Mouse (Mus musculus) limb, embryonic 10.5 days (tissue): ENCODE measurements around the gene Scn1b. TPM values are rescaled to one million over a fixed set of nuclear protein-coding genes. Genes with fewer than 3 reads are reported as not detected.

Experiments used
- DNase-seq: peaks from one replicate; pipeline ENCODE4 v3.0.0-alpha.2; 2017; ENCODE audit warnings: low spot score
- H3K27ac ChIP-seq: fragments of 300-500 bp; sonication (generic); 2 replicates; pipeline ENCODE4 v1.5.1; 2016; ENCODE audit warnings: mild to moderate bottlenecking
- H3K27me3 ChIP-seq: fragments of 300-500 bp; sonication (generic); 2 replicates; pipeline ENCODE4 v1.6.1; 2016; ENCODE audit warnings: low read depth, mild to moderate bottlenecking; ENCODE audit not compliant: poor library complexity, severe bottlenecking
- H3K36me3 ChIP-seq: fragments of 300-500 bp; sonication (generic); 2 replicates; pipeline ENCODE4 v1.6.1; 2016; ENCODE audit warnings: mild to moderate bottlenecking, moderate library complexity
- H3K4me1 ChIP-seq: fragments of 300-500 bp; sonication (generic); 2 replicates; pipeline ENCODE4 v1.6.1; 2016
- H3K4me3 ChIP-seq: fragments of 300-500 bp; sonication (generic); 2 replicates; pipeline ENCODE4 v1.5.1; 2016; ENCODE audit warnings: mild to moderate bottlenecking, moderate library complexity
- H3K9me3 ChIP-seq: fragments of 300-500 bp; sonication (generic); replicated peaks from 2 replicates; pipeline ENCODE4 v1.6.1; 2016; ENCODE audit warnings: mild to moderate bottlenecking
- WGBS: fragments of 180-500 bp; shearing (Covaris S2); methylation state at CpG from one replicate; pipeline ENCODE4 v1.1.7; 2016; 5-methylcytosine and 5-hydroxymethylcytosine counted together
- polyA plus RNA-seq: library from polyadenylated mRNA; unstranded; fragments of >200 nt; fragmentation: Nextera tagmentation; extraction: Ambion mirVana; gene quantifications from 2 replicates; pipeline ENCODE4 v1.2.1, GENCODE M21; 2016

The Scn1b gene
- polyA plus RNA-seq, 1 experiment from 2014 or later: 0.81 TPM

GRCm38 (mm10) chr7:31087262-31087661 is 39.5 kb downstream of the Scn1b start:
- WGBS: 56% methylated on average over 2 of the region's 2 CpGs
- Histone ChIP-seq H3K4me3 (no peak overlapping the region), H3K4me1 (peaks cover 20% of the 10 kb centered on the region; the same call in 1 of the 2 replicates), H3K36me3 (no peaks in the 10 kb centered on the region), H3K27ac (no peak overlapping the region), H3K9me3 (no peaks in the 10 kb centered on the region), H3K27me3 (no peaks in the 10 kb centered on the region)
- DNase-seq: no peak

GRCm38 (mm10) chr7:31086175-31086755 is 40.5 kb downstream of the Scn1b start:
- Histone ChIP-seq H3K27ac (peak overlapping the region; percentile 42; the same call in 1 of the 2 replicates), H3K9me3 (no peaks in the 10 kb centered on the region), H3K36me3 (no peaks in the 10 kb centered on the region), H3K4me3 (no peak overlapping the region), H3K4me1 (peaks cover 20% of the 10 kb centered on the region; the same call in 1 of the 2 replicates), H3K27me3 (no peaks in the 10 kb centered on the region)
- DNase-seq: no peak
- 91% methylated on average over 9 of the region's 9 CpGs for WGBS

- Histone ChIP-seq H3K4me3 (no peak overlapping the region), H3K27ac (peak overlapping the region; percentile 42; the same call in 1 of the 2 replicates), H3K9me3 (no peaks in the 10 kb centered on the region), H3K27me3 (no peaks in the 10 kb centered on the region), H3K36me3 (no peaks in the 10 kb centered on the region), H3K4me1 (peaks cover 20% of the 10 kb centered on the region; the same call in 1 of the 2 replicates)
- DNase-seq: no peak
- WGBS: 65% methylated on average over 3 of the region's 3 CpGs
Observed at GRCm38 (mm10) chr7:31085171-31085570, 41.6 kb downstream of the Scn1b start.

GRCm38 (mm10) chr7:31084140-31084539 is 42.7 kb downstream of the Scn1b start:
- H3K27me3 ChIP-seq: no peaks in the 10 kb centered on the region
- H3K36me3 ChIP-seq: no peaks in the 10 kb centered on the region
- H3K4me3 ChIP-seq: no peak overlapping the region
- 64% methylated on average over 9 of the region's 9 CpGs for WGBS
- no peaks in the 10 kb centered on the region for H3K9me3 ChIP-seq
- H3K4me1 ChIP-seq: peaks cover 20% of the 10 kb centered on the region; the same call in 1 of the 2 replicates
- peak overlapping the region; percentile 10; the same call in 1 of the 2 replicates for H3K27ac ChIP-seq
- DNase-seq: no peak

- Histone ChIP-seq H3K4me3 (no peak overlapping the region), H3K36me3 (no peaks in the 10 kb centered on the region), H3K4me1 (peaks cover 22% of the 10 kb centered on the region; the same call in 1 of the 2 replicates), H3K9me3 (no peaks in the 10 kb centered on the region), H3K27ac (peak overlapping the region; percentile 38; the same call in 1 of the 2 replicates), H3K27me3 (no peaks in the 10 kb centered on the region)
- no peak for DNase-seq
- WGBS: 65% methylated on average over 14 of the region's 14 CpGs
Observed at GRCm38 (mm10) chr7:31082831-31083588, 43.8 kb downstream of the Scn1b start.

- Histone ChIP-seq H3K9me3 (no peaks in the 10 kb centered on the region), H3K27ac (no peak overlapping the region), H3K4me1 (peaks cover 32% of the 10 kb centered on the region), H3K4me3 (no peak overlapping the region), H3K27me3 (no peaks in the 10 kb centered on the region), H3K36me3 (no peaks in the 10 kb centered on the region)
- DNase-seq: no peak
Observed at GRCm38 (mm10) chr7:31082106-31082505, 44.7 kb downstream of the Scn1b start.

- Histone ChIP-seq H3K36me3 (no peaks in the 10 kb centered on the region), H3K4me3 (no peak overlapping the region), H3K27me3 (no peaks in the 10 kb centered on the region), H3K27ac (no peak overlapping the region), H3K9me3 (no peaks in the 10 kb centered on the region), H3K4me1 (peaks cover 42% of the 10 kb centered on the region)
- DNase-seq: no peak
- 50% methylated on average over 1 of the region's 1 CpGs for WGBS
Observed at GRCm38 (mm10) chr7:31081106-31081505, 45.7 kb downstream of the Scn1b start.

- DNase-seq: no peak
- WGBS: 72% methylated on average over 3 of the region's 3 CpGs
- Histone ChIP-seq H3K36me3 (no peaks in the 10 kb centered on the region), H3K9me3 (no peaks in the 10 kb centered on the region), H3K4me3 (no peak overlapping the region), H3K4me1 (peaks cover 45% of the 10 kb centered on the region), H3K27ac (no peak overlapping the region), H3K27me3 (no peaks in the 10 kb centered on the region)
Observed at GRCm38 (mm10) chr7:31080611-31081010, 46.2 kb downstream of the Scn1b start.

- peaks cover 39% of the 10 kb centered on the region for H3K4me1 ChIP-seq
- H3K4me3 ChIP-seq: no peak overlapping the region
- DNase-seq: no peak
- no peaks in the 10 kb centered on the region for H3K9me3 ChIP-seq
- no peaks in the 10 kb centered on the region for H3K27me3 ChIP-seq
- H3K36me3 ChIP-seq: no peaks in the 10 kb centered on the region
- H3K27ac ChIP-seq: no peak overlapping the region
- WGBS: 90% methylated on average over 8 of the region's 8 CpGs
Observed at GRCm38 (mm10) chr7:31079670-31080069, 47.1 kb downstream of the Scn1b start.

- no peak for DNase-seq
- Histone ChIP-seq H3K27ac (peak overlapping the region; percentile 70), H3K4me3 (no peak overlapping the region), H3K27me3 (no peaks in the 10 kb centered on the region), H3K36me3 (no peaks in the 10 kb centered on the region), H3K4me1 (peaks cover 35% of the 10 kb centered on the region), H3K9me3 (no peaks in the 10 kb centered on the region)
- 44% methylated on average over 5 of the region's 5 CpGs for WGBS
Observed at GRCm38 (mm10) chr7:31077885-31078445, 48.8 kb downstream of the Scn1b start.

GRCm38 (mm10) chr7:31077470-31077869 is 49.3 kb downstream of the Scn1b start:
- no peaks in the 10 kb centered on the region for H3K27me3 ChIP-seq
- no peak overlapping the region for H3K4me3 ChIP-seq
- WGBS: 71% methylated on average over 6 of the region's 6 CpGs
- no peaks in the 10 kb centered on the region for H3K36me3 ChIP-seq
- H3K4me1 ChIP-seq: peaks cover 33% of the 10 kb centered on the region
- peak overlapping the region; percentile 70 for H3K27ac ChIP-seq
- H3K9me3 ChIP-seq: no peaks in the 10 kb centered on the region
- DNase-seq: no peak

- no peak for DNase-seq
- no peak within 1 kb of the TSS for H3K4me3 ChIP-seq
- WGBS: 48% methylated on average over 5 of the region's 5 CpGs
- H3K9me3 ChIP-seq: no peaks in the 10 kb centered on the region
- no peaks in the 10 kb centered on the region for H3K27me3 ChIP-seq
- H3K27ac ChIP-seq: peak within 1 kb of the TSS; percentile 70
- peaks cover 38% of the 10 kb centered on the region for H3K4me1 ChIP-seq
- no peaks in the 10 kb centered on the region for H3K36me3 ChIP-seq
Observed at GRCm38 (mm10) chr7:31076492-31076891, 50.3 kb downstream of the Scn1b start, which contains the start of gene Fxyd3. Fxyd3 (minus strand) TSS chr7:31076704.

GRCm38 (mm10) chr7:31074713-31075069 is 52.1 kb downstream of the Scn1b start:
- H3K27ac ChIP-seq: 0 out of 2 replicates have a peak overlapping the region, but pooled peaks have one; percentile 14
- DNase-seq: no peak
- WGBS: 76% methylated on average over 5 of the region's 5 CpGs
- H3K36me3 ChIP-seq: no peaks in the 10 kb centered on the region
- no peaks in the 10 kb centered on the region for H3K9me3 ChIP-seq
- no peaks in the 10 kb centered on the region for H3K27me3 ChIP-seq
- H3K4me1 ChIP-seq: peaks cover 41% of the 10 kb centered on the region
- no peak overlapping the region for H3K4me3 ChIP-seq
